9 mouse cellular contexts compared by ENCODE assay signal in genomic region chr1:134713421-134713969, GRCm38 (mm10).
DNase-seq lines count a peak whose midpoint lies in the region; ATAC-seq and TF ChIP-seq lines count a peak whose summit lies in the region.
"Had no signal": no experiment of that assay in that cellular context is flagged by ENCODE, and none has a peak within 500 bp of the region (broad histone marks: within the 10 kb centered on the region; RNA-seq: fewer than 3 reads in every experiment).

No protein-coding gene starts in this region.

- no peak overlapping the region for H3K27ac ChIP-seq in liver, adult 2 months (replicated peaks; ENCODE audit: insufficient read depth, low read depth, low read length)
- peak overlapping the region; percentile 73 for H3K27ac ChIP-seq in midbrain, embryonic 11.5 days (ENCODE audit: low read depth, low read length)
- H3K27ac ChIP-seq: limb, embryonic 13.5 days had no signal

- no peak for TF ChIP-seq CTCF in liver, adult 2 months (IDR thresholded peaks at IDR 0.05; ENCODE audit: low read depth, low read length)

- intact Hi-C loops in left cerebral cortex, postnatal 36 days (cut with DNase I), result no loop called here

- no peaks in the 10 kb centered on the region for H3K79me2 ChIP-seq in liver, adult 2 months (ENCODE audit: control insufficient read depth, insufficient read depth, low read length)

- H3K4me1 ChIP-seq in liver, adult 2 months (ENCODE audit: control insufficient read depth, insufficient read depth, low read length), result no peaks in the 10 kb centered on the region
- peaks cover 45% of the 10 kb centered on the region for H3K4me1 ChIP-seq in midbrain, embryonic 11.5 days (ENCODE audit: control insufficient read depth, insufficient read depth, low read length)

- DNase-seq in MN1 (ENCODE audit: low spot score), result peak; percentile 46
- peak; percentile 73 for DNase-seq in embryo, embryonic 10.5 days (ENCODE audit: low spot score)
- DNase-seq in liver, adult 2 months (ENCODE audit: extremely low read depth, low read depth, low spot score), result peak; percentile 27
- peak; percentile 95 for DNase-seq in midbrain, embryonic 11.5 days (ENCODE audit: low spot score, missing footprints)
- DNase-seq in kidney, postnatal 10 days, result no peak
- no peak for DNase-seq in right cerebral cortex, adult 2 months (ENCODE audit: low spot score in 2 of 2)
- DNase-seq in left cerebral cortex, postnatal 36 days (ENCODE audit: low spot score in 2 of 2), result no peak
- no peak for DNase-seq in gastrocnemius, postnatal 10 days

- no peak overlapping the region for H3K9ac ChIP-seq in liver, adult 2 months (ENCODE audit: low read depth, low read length)
- 0 out of 2 replicates have a peak overlapping the region, but pooled peaks have one; percentile 13 for H3K9ac ChIP-seq in midbrain, embryonic 11.5 days (ENCODE audit: low read length)
- H3K9ac ChIP-seq: limb, embryonic 13.5 days had no signal

- peak; percentile 88 for ATAC-seq in midbrain, embryonic 11.5 days (ENCODE audit: low FRiP score)

- H3K36me3 ChIP-seq in liver, adult 2 months (ENCODE audit: control insufficient read depth, insufficient read depth, low read length), result no peaks in the 10 kb centered on the region
- H3K36me3 ChIP-seq in midbrain, embryonic 11.5 days (ENCODE audit: control insufficient read depth, insufficient read depth, low read length), result no peaks in the 10 kb centered on the region
- H3K36me3 ChIP-seq: limb, embryonic 13.5 days had no signal

- no peak overlapping the region; the same call in 1 of the 2 replicates for H3K4me2 ChIP-seq in midbrain, embryonic 11.5 days
- H3K4me2 ChIP-seq: limb, embryonic 13.5 days had no signal

- no peak for TF ChIP-seq POLR2A in liver, adult 2 months (IDR thresholded peaks at IDR 0.05; ENCODE audit: extremely low read depth, insufficient read depth, low read length)

- H3K9me3 ChIP-seq in midbrain, embryonic 11.5 days (ENCODE audit: control insufficient read depth, low read length), result no peaks in the 10 kb centered on the region
- H3K9me3 ChIP-seq: limb, embryonic 13.5 days had no signal

- no peak overlapping the region for H3K4me3 ChIP-seq in liver, adult 2 months (ENCODE audit: insufficient read depth, low read depth, low read length)
- no peak overlapping the region for H3K4me3 ChIP-seq in midbrain, embryonic 11.5 days (ENCODE audit: low read depth, low read length)
- H3K4me3 ChIP-seq: limb, embryonic 13.5 days had no signal

- WGBS in liver, adult 2 months, result 18% methylated on average over 11 of the region's 11 CpGs
- whole genome bisulfite sequencing in midbrain, embryonic 11.5 days, result 4% methylated on average over 11 of the region's 11 CpGs

- peaks cover 10% of the 10 kb centered on the region for H3K27me3 ChIP-seq in liver, adult 2 months (ENCODE audit: control insufficient read depth, insufficient read depth, low read length)
- peaks cover 3% of the 10 kb centered on the region; the same call in 1 of the 2 replicates for H3K27me3 ChIP-seq in midbrain, embryonic 11.5 days (ENCODE audit: control insufficient read depth, insufficient read depth, low read length)

Comparison
In these comparisons a context has a peak if more than half of its experiments do, and no peak if none do; other contexts are left out.
1. DNase-seq: peak in MN1 (single experiment), embryo, embryonic 10.5 days (single experiment), liver, adult 2 months (single experiment) and midbrain, embryonic 11.5 days (single experiment); none in kidney, postnatal 10 days (single experiment), right cerebral cortex, adult 2 months (0 of 2), left cerebral cortex, postnatal 36 days (0 of 2) and gastrocnemius, postnatal 10 days (single experiment).